Mouse (Mus musculus): Measurements from ENCODE around the gene Gpx3. TPM values are rescaled to one million over a fixed set of nuclear protein-coding genes. Genes with fewer than 3 reads are reported as not detected.
"Not testable (repeated sequence)": the region's sequence is repeated elsewhere in the genome, so short reads cannot be mapped to it uniquely, and the experiment has no call there.

Gpx3 gene
- polyA plus RNA-seq, 1 experiment from 2014 or later = 89.8 TPM

DNA sequence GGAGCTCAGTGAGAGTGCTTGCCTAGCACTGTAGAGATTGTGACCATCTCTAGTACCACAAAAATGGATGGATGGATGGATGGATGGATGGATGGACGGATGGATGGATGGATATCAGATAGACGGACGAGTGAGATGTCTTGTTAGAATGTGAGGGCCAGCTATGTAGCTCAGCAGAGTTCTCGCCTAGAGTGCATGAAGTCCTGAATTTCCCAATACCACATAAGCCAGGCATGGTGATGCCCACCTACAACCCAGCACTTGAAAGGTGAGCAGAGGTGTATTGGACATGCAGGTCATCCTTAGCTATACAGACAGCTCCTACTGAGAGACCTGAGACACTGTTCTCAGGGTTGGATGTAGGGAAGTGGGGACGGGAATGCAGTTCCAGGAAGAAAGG lies 10.9 kb upstream of the Gpx3 start:
- H3K4me3 ChIP-seq (ENCODE audit: low read depth, low read length) = no peak overlapping the region
- DNase-seq (ENCODE audit: low spot score) = no peak
- H3K4me2 ChIP-seq (ENCODE audit: low read depth, low read length) = no peak overlapping the region
- H3K9me3 ChIP-seq (ENCODE audit: control insufficient read depth, low read length) = no peaks in the 10 kb centered on the region
- H3K27me3 ChIP-seq (replicated peaks; ENCODE audit: control insufficient read depth, insufficient read depth, low read length) = no peaks in the 10 kb centered on the region
- H3K36me3 ChIP-seq (ENCODE audit: control insufficient read depth, insufficient read depth, low read length) = no peaks in the 10 kb centered on the region
- no peak overlapping the region for H3K27ac ChIP-seq (replicated peaks; ENCODE audit: low read depth, low read length)
- ATAC-seq (ENCODE audit: low read depth) = no peak
- WGBS = 84% methylated on average over 5 of the region's 5 CpGs
- H3K9ac ChIP-seq (ENCODE audit: low read depth, low read length) = no peak overlapping the region
- H3K4me1 ChIP-seq (ENCODE audit: control insufficient read depth, insufficient read depth, low read length) = no peaks in the 10 kb centered on the region

DNA sequence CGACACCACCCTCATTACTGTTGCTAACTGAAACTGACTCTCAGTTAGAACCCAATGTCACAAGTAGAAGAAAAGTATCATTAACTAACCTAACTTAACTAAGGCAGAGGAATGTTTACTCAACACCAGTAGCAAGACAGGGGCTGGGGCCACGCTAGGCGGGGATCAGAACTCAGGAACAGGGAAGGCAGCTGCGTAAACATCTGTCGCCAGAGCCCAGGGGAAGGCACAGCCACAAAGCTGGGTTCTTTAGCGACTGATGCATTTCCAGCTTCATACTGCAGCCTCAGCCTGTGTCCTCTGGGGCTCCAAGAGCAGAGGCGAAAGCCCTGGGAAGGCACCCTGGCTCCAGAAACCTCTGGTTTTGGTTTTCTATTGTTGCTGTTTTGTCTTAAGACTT lies 10.2 kb upstream of the Gpx3 start:
- Histone ChIP-seq H3K36me3 (ENCODE audit: control insufficient read depth, insufficient read depth, low read length) (no peaks in the 10 kb centered on the region), H3K27me3 (replicated peaks; ENCODE audit: control insufficient read depth, insufficient read depth, low read length) (no peaks in the 10 kb centered on the region), H3K9ac (ENCODE audit: low read depth, low read length) (0 out of 2 replicates have a peak overlapping the region, but pooled peaks have one; percentile 15), H3K4me1 (ENCODE audit: control insufficient read depth, insufficient read depth, low read length) (no peaks in the 10 kb centered on the region), H3K4me3 (ENCODE audit: low read depth, low read length) (no peak overlapping the region), H3K27ac (replicated peaks; ENCODE audit: low read depth, low read length) (no peak overlapping the region), H3K9me3 (ENCODE audit: control insufficient read depth, low read length) (no peaks in the 10 kb centered on the region), H3K4me2 (ENCODE audit: low read depth, low read length) (no peak overlapping the region)
- 37% methylated on average over 7 of the region's 7 CpGs for WGBS
- DNase-seq (ENCODE audit: low spot score) (no peak), ATAC-seq (ENCODE audit: low read depth) (no peak)

DNA sequence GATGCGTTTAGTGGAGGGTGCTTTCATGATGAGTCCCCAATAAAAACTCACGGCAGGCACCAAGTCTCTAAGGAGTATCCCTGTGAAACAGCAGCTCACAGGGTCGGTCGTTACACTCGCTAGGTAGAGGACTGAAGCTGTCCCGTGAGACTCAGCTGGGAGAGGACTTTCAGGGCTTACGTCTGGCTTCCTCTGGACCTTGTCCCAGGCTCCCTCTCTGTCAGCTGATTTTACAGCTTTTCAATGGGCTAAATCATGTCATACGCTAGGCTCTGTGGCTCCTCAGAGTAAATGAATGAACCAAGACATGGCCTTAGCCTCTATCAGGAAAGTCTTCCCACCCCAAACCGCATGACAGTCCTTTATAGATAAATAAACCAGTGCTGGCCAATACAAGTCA lies 7.7 kb upstream of the Gpx3 start:
- Histone ChIP-seq H3K27ac (replicated peaks; ENCODE audit: low read depth, low read length) (no peak overlapping the region), H3K27me3 (replicated peaks; ENCODE audit: control insufficient read depth, insufficient read depth, low read length) (no peaks in the 10 kb centered on the region), H3K36me3 (ENCODE audit: control insufficient read depth, insufficient read depth, low read length) (no peaks in the 10 kb centered on the region), H3K9me3 (ENCODE audit: control insufficient read depth, low read length) (no peaks in the 10 kb centered on the region), H3K4me1 (ENCODE audit: control insufficient read depth, insufficient read depth, low read length) (no peaks in the 10 kb centered on the region), H3K4me2 (ENCODE audit: low read depth, low read length) (no peak overlapping the region), H3K9ac (ENCODE audit: low read depth, low read length) (no peak overlapping the region), H3K4me3 (ENCODE audit: low read depth, low read length) (no peak overlapping the region)
- DNase-seq (ENCODE audit: low spot score) (no peak), ATAC-seq (ENCODE audit: low read depth) (no peak)
- WGBS = 62% methylated on average over 9 of the region's 9 CpGs

DNA sequence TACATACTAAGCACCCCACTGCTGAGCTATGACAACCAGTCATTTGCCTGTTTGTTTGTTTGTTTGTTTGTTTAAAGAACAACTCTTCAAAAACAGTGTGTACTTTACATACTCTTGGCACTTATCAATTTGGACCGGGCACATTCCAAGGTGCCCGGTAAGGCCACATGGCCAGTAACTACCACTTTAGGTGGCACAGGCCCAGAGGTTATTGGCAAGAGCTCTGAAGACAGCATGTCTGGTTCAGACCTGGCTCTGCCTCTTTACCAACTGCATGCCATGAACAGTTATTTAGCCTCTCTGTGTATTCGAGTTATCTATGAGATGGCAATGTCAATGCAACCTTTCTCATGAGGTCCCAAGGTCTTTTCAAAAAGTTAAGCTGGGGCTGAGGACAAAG lies 5.6 kb upstream of the Gpx3 start:
- not testable (repeated sequence) for H3K4me2 ChIP-seq (ENCODE audit: low read depth, low read length); ATAC-seq (ENCODE audit: low read depth); H3K4me3 ChIP-seq (ENCODE audit: low read depth, low read length); H3K36me3 ChIP-seq (ENCODE audit: control insufficient read depth, insufficient read depth, low read length); H3K9me3 ChIP-seq (ENCODE audit: control insufficient read depth, low read length); H3K27me3 ChIP-seq (replicated peaks; ENCODE audit: control insufficient read depth, insufficient read depth, low read length); H3K4me1 ChIP-seq (ENCODE audit: control insufficient read depth, insufficient read depth, low read length); H3K9ac ChIP-seq (ENCODE audit: low read depth, low read length); DNase-seq (ENCODE audit: low spot score); H3K27ac ChIP-seq (replicated peaks; ENCODE audit: low read depth, low read length)
- WGBS = 85% methylated on average over 3 of the region's 3 CpGs

DNA sequence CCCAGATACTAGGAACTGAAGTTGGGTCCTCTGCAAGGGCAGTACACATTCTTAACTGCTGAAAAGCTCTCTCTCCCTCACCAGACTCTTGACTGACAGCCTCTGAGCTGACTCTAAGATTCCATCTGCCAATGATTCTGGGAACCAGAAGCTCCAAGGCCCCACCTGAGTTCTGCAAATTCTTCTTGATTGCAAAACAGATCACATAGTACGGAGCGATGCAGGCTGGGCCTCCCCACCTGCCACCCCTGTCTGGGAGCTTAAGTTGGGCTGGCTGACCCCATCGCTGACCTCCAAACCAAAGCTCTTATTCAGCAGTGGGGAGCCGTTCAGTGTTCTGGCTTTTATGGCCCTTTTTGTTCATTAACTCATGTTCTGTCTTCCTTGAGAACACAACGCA lies 4.8 kb upstream of the Gpx3 start:
- no peaks in the 10 kb centered on the region for H3K27me3 ChIP-seq (replicated peaks; ENCODE audit: control insufficient read depth, insufficient read depth, low read length)
- no peaks in the 10 kb centered on the region for H3K9me3 ChIP-seq (ENCODE audit: control insufficient read depth, low read length)
- H3K36me3 ChIP-seq (ENCODE audit: control insufficient read depth, insufficient read depth, low read length) = no peaks in the 10 kb centered on the region
- H3K4me2 ChIP-seq (ENCODE audit: low read depth, low read length) = no peak overlapping the region
- ATAC-seq (ENCODE audit: low read depth) (no peak), DNase-seq (ENCODE audit: low spot score) (no peak)
- no peak overlapping the region for H3K9ac ChIP-seq (ENCODE audit: low read depth, low read length)
- H3K4me1 ChIP-seq (ENCODE audit: control insufficient read depth, insufficient read depth, low read length) = no peaks in the 10 kb centered on the region
- no peak overlapping the region for H3K4me3 ChIP-seq (ENCODE audit: low read depth, low read length)
- H3K27ac ChIP-seq (replicated peaks; ENCODE audit: low read depth, low read length) = no peak overlapping the region
- 62% methylated on average over 5 of the region's 5 CpGs for WGBS

DNA sequence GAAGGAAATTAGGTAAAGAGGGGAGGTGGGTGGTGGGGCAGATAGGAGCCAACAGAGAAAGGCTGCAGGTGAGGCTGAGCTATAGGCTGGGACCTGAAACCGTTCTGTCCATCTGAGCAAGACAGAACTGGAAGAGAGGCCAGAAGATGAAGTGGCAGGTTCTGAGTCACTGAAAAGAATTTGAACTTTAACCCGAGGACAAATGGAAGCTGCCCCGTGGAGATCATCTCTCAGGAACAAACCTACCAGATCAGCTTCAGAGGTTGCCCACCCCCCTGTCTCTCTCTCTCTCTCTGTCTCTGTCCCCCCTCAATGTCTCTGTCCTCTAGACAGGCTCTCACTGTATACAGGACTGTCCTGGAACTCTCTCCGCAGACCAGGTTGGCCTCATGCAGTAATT lies 2.6 kb upstream of the Gpx3 start:
- Histone ChIP-seq H3K4me1 (ENCODE audit: control insufficient read depth, insufficient read depth, low read length) (peaks cover 6% of the 10 kb centered on the region; the same call in 1 of the 2 replicates), H3K27me3 (replicated peaks; ENCODE audit: control insufficient read depth, insufficient read depth, low read length) (no peaks in the 10 kb centered on the region), H3K4me2 (ENCODE audit: low read depth, low read length) (no peak overlapping the region), H3K9ac (ENCODE audit: low read depth, low read length) (no peak overlapping the region), H3K27ac (replicated peaks; ENCODE audit: low read depth, low read length) (no peak overlapping the region), H3K9me3 (ENCODE audit: control insufficient read depth, low read length) (no peaks in the 10 kb centered on the region), H3K36me3 (ENCODE audit: control insufficient read depth, insufficient read depth, low read length) (no peaks in the 10 kb centered on the region), H3K4me3 (ENCODE audit: low read depth, low read length) (no peak overlapping the region)
- no peak for DNase-seq (ENCODE audit: low spot score)
- WGBS = 77% methylated on average over 3 of the region's 4 CpGs
- ATAC-seq (ENCODE audit: low read depth) = no peak

DNA sequence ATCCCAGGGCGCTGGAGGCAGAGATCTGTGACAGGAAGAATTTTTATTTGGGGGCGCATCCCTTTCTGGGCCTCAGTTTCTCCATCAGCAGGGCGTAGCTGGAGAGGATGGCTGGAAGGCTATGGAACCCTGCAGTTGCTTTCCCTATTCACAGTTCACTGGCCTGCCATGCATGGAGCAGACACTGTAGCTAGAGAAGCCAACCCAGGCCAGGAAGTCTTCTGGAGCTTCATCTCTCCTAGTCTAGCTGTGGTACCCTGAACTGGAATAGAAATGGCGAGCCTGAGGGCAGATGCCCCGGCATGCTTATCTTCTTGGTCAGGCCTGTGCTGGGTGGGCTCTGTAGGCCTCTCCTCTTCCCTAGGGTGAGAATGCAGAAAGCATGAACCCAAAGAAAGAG lies 1.1 kb downstream of the Gpx3 start:
- no peaks in the 10 kb centered on the region for H3K9me3 ChIP-seq (ENCODE audit: control insufficient read depth, low read length)
- H3K4me2 ChIP-seq (ENCODE audit: low read depth, low read length) = peak overlapping the region; percentile 81
- H3K27me3 ChIP-seq (replicated peaks; ENCODE audit: control insufficient read depth, insufficient read depth, low read length) = no peaks in the 10 kb centered on the region
- H3K27ac ChIP-seq (replicated peaks; ENCODE audit: low read depth, low read length) = no peak overlapping the region
- peak overlapping the region; percentile 44 for H3K4me3 ChIP-seq (ENCODE audit: low read depth, low read length)
- WGBS = 81% methylated on average over 5 of the region's 5 CpGs
- ATAC-seq (ENCODE audit: low read depth) = no peak
- no peak for DNase-seq (ENCODE audit: low spot score)
- peak overlapping the region; percentile 54; the same call in 1 of the 2 replicates for H3K9ac ChIP-seq (ENCODE audit: low read depth, low read length)
- H3K36me3 ChIP-seq (ENCODE audit: control insufficient read depth, insufficient read depth, low read length) = no peaks in the 10 kb centered on the region
- H3K4me1 ChIP-seq (ENCODE audit: control insufficient read depth, insufficient read depth, low read length) = peaks cover 6% of the 10 kb centered on the region; the same call in 1 of the 2 replicates

DNA sequence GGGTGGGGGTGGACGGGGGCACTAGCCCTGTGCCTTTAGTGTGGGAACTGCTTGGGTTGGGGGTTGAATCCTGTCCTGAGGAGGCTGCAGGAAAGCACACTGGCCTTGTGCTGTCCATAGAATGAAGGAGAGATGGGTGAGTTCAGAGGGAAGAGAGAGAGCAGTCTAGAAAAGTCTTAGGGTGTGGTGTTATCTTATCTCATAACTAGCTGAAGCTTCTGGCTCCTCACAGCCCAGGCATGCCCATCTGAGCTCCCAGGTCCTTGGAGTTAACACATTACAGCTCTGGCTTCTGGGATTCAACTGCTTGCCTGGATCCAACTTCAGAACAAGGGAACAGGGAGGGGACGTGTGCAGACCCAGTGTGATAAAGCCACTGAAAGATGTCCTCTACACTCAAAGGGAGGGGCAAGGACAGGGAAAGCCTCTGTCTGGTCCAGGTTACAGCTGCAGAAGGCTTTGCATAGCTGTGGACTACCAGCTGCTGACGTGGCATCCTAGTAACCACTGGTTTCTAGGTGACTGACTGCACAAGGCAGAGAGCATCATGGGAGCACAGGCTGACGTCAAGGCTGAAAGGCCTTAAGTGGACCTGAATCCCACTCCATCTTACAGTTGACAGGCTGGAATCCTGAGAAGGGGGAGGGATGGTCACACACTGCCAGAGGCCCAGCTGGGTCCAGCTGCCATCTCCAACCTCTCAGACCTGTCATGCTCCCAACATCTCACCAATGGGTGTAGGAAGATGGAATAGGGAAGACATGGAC lies 1.9 kb downstream of the Gpx3 start:
- H3K27ac ChIP-seq (replicated peaks; ENCODE audit: low read depth, low read length) = no peak overlapping the region
- no peaks in the 10 kb centered on the region for H3K9me3 ChIP-seq (ENCODE audit: control insufficient read depth, low read length)
- H3K9ac ChIP-seq (ENCODE audit: low read depth, low read length) = no peak overlapping the region
- H3K36me3 ChIP-seq (ENCODE audit: control insufficient read depth, insufficient read depth, low read length) = no peaks in the 10 kb centered on the region
- DNase-seq (ENCODE audit: low spot score) (no peak), ATAC-seq (ENCODE audit: low read depth) (0 out of 2 replicates have a peak, but pooled peaks have one; percentile 13)
- peaks cover 6% of the 10 kb centered on the region; the same call in 1 of the 2 replicates for H3K4me1 ChIP-seq (ENCODE audit: control insufficient read depth, insufficient read depth, low read length)
- WGBS = 62% methylated on average over 4 of the region's 4 CpGs
- H3K27me3 ChIP-seq (replicated peaks; ENCODE audit: control insufficient read depth, insufficient read depth, low read length) = no peaks in the 10 kb centered on the region
- H3K4me3 ChIP-seq (ENCODE audit: low read depth, low read length) = no peak overlapping the region
- no peak overlapping the region for H3K4me2 ChIP-seq (ENCODE audit: low read depth, low read length)

DNA sequence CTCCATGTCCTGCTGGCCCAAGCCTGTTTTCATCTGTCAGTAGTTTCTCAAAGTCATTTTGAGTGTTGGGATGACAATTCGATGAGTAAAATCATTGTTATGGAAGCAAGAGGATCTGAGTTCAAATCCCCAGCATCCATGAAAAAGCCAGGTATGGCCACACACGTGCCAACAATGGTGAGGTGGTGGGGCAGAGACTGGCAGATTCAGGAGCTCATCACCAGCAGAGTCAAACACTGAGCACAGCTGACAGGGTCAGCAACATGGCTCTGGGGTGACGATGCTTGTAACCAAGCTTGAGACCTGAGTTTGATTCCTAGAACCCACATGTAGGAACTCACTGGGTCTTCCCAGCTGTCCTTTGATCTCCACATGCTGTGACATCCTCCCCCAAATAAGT lies 2.8 kb downstream of the Gpx3 start:
- 91% methylated on average over 3 of the region's 3 CpGs for WGBS
- no peak for DNase-seq (ENCODE audit: low spot score)
- Histone ChIP-seq H3K27me3 (replicated peaks; ENCODE audit: control insufficient read depth, insufficient read depth, low read length) (no peaks in the 10 kb centered on the region), H3K9ac (ENCODE audit: low read depth, low read length) (no peak overlapping the region), H3K36me3 (ENCODE audit: control insufficient read depth, insufficient read depth, low read length) (peaks cover 8% of the 10 kb centered on the region; the same call in 1 of the 2 replicates), H3K4me3 (ENCODE audit: low read depth, low read length) (no peak overlapping the region), H3K27ac (replicated peaks; ENCODE audit: low read depth, low read length) (no peak overlapping the region), H3K9me3 (ENCODE audit: control insufficient read depth, low read length) (no peaks in the 10 kb centered on the region), H3K4me1 (ENCODE audit: control insufficient read depth, insufficient read depth, low read length) (peaks cover 6% of the 10 kb centered on the region; the same call in 1 of the 2 replicates), H3K4me2 (ENCODE audit: low read depth, low read length) (no peak overlapping the region)
- ATAC-seq (ENCODE audit: low read depth) = no peak

All from embryonic facial prominence, embryonic 14.5 days (tissue).